Mouse (Mus musculus) mature B cell (primary cell): ENCODE measurements around the gene Serhl.
"Not testable (repeated sequence)": the region's sequence is repeated elsewhere in the genome, so short reads cannot be mapped to it uniquely, and the experiment has no call there.

Experiments
- in situ Hi-C: fragments of 300-500 bp; cut with MboI; formaldehyde crosslinking; loops from 2 replicates; pipeline ENCODE4 v1.14.3; 2019

Gene Serhl

DNA sequence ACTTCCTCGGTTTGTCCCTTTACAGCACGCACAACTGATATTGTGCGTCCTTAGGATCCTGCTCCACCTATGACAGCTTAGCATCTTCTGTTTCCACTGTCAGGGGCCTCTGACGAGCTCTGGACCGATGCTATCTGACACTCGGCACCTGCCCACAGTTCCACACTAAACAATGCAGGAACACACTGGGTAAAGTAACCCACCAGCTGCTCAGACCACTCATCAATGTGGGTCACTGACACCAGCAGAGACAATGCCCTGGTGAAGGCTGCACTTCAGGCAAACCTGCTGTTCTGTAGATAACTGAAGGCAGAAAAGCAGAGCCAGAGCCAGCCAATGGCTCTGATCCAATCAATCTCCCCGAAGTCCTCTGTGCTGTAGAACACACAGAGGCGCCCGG is 37.3 kb downstream of the Serhl start:
- in situ Hi-C loops, result no loop called here

DNA sequence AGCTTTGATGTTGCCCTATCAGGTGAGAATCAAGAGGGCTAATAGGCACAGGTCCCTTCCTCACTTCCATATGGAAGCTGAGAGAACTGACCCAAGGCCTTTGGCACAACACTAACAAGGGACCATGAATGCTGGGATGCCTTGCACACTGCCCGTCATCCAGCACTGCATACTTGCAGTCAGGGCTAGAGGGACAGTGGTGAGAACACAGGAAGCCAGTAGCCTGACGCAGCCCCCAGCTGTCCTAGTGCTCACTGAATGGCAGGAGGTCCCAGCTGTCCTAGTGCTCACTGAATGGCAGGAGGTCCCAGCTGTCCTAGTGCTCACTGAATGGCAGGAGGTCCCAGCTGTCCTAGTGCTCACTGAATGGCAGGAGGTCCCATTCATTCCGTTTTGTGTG is 37.7 kb downstream of the Serhl start:
- in situ Hi-C loops, result not testable (repeated sequence)

DNA sequence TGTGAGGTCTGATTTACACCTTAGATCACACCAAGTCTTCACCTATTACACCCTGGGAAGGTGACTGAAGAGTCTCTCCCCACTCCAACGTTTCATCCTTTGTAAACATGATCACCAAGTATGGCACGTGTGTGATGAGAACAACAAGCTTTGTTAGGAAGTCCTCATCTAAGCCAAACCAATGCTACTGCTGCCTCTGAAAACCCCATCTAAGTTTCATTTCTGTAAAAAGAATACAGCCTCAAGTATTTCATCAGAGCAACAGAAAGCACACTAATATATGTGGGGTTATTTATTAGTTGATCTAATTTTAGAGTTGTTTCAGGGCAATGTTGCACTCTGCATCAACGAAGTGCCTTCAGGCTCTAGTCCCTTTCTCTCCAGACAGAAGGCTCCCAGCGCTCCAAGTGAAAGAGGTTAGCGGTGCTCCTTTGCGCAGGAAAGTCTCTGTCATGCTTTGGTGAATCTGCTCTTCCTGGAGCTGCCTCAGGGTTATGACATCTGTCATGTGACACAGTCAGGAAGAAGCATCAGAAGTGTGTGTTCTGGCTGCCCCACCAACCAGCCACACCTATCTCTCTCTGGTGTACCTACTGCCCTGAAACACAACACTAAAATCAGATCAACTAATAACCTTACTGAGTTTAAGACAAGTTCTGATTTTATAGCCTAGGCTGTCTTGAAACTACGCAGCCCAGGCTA is 40.4 kb downstream of the Serhl start:
- in situ Hi-C loops, result no loop called here

DNA sequence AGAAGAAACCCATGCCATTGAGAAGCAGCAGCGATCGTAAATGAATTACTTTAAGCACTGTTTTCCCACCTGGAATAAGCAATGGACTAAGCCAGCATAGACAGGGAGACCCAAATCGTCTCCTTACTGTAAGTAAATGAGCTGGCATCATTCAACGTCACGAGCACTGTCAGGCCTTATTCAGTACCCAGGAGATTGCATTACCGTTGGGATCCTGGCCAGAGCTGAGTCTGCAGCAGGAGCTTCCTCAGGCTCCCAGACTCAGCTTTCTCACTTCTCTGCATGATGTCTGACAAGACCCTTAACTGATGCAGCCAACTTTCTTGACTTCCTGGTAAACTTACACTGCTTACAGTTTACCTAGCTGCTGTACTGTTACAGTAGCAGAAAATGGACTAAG is 45.4 kb downstream of the Serhl start:
- in situ Hi-C loops, result no loop called here

- in situ Hi-C loops, result no loop called here
Measured at GRCm38 (mm10) chr15:83135654-83136053, 46.3 kb downstream of the Serhl start.

- in situ Hi-C loops, result no loop called here
Measured at GRCm38 (mm10) chr15:83142861-83143260, 53.6 kb downstream of the Serhl start.

DNA sequence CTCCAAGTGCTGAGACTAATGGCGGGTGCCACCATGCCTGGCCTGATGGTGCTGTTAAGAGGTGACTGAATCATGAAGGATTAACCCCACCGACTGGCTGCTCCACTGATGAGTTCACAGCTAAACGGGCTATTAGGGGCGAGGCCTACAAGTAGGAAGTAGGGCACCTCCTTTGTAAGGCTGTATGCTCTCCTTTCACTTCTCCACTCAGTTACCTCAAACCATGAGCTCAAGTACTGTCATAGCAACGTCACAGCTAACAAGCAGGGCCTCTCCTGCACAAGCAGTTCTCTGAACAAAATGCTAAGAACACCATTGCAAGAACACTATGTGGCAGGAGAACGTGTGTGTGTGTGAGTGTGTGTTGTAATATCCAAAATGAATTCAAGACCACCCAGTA is 56.2 kb downstream of the Serhl start:
- in situ Hi-C loops, result no loop called here

DNA sequence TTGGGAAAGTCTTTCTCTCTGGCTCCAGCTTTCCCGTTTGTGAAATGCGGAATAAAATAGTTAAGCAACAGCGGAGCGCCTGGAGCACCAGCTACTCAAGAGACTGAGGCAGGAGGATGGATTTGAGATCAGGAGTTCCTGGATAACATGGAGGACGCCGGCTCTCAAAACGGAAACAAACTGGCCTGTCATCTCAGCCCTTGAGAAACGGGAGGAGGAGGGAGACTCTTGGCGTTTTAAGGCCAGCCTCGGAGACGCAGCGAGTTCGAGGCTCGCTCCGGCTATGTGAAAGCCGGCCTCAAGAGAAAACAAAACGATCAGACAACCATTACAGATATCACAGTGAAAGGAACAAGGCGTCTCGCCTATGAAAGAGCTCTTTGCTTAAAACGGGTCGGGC is 59.1 kb downstream of the Serhl start:
- in situ Hi-C loops, result no loop called here

- in situ Hi-C loops, result no loop called here
Measured at GRCm38 (mm10) chr15:83148801-83149195, 59.5 kb downstream of the Serhl start.

DNA sequence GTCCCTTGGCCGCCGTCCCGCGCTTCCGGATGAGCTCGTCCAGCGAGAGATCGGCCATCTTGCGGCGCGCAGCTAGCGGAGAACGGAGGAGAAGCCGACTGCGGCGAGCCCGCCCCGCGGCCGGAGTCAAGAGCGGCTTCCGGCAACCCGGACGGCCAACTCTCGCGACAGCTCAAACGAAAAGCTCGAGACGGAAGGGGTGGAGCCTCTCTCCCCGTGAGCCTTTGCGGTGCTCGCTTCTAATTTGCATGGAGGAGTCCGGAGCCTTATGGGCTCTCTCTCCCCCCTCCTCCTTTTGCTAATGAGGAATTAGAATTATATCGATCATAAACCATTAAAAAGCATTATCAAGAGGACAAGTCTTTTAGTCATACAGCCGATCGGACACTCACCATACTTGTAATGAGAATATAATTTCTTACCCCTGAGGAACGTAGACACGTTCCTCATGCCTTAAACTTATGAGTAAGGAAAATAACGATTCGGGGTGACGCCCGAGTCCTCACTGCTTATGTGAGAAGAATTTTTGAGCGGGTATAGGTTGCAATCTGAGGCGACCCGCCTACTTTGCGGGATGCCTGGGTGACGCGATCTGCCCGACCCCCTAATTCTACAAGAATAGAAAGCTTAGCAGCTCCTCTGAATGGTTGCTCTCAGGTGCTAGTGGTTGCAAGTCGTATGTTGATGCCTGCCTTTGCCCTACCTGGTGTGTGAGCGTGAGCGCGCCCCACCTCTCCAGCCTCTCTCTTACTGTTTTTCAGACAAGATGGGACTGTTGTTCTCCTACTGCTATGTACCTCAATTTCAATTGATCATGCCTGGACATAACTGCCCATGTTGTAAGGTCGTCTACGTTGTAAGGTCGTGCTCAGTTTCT is 60.1 kb downstream of the Serhl start, which contains the start of gene Poldip3:
TSS of gene Poldip3 (minus strand) at position 189 of the 877 bp plus-strand sequence.
- in situ Hi-C loops, result no loop called here

GRCm38 (mm10) chr15:83150073-83150442 is 60.8 kb downstream of the Serhl start:
- in situ Hi-C loops, result no loop called here

- in situ Hi-C loops, result no loop called here
Measured at GRCm38 (mm10) chr15:83150694-83151093, 61.4 kb downstream of the Serhl start.

DNA sequence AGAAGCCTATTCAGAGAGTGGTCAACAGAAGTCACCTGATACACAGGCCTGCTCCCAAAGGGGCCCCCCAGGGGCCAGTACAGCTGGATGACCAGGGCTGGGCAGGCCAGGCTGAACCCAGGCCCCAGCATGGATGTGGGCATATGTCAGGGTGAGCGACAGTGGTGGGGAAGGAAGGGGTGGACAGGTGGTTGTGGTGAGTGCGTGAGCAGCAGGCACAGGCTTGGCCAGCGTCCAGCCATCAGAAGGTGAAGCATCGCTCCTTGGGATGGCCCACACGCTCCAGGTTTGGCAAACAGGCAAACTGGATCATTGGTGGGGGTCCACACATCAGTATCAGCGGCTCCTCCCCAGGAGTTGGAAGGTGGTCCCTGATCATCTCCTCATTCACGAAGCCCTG is 65.0 kb downstream of the Serhl start:
- in situ Hi-C loops, result no loop called here

DNA sequence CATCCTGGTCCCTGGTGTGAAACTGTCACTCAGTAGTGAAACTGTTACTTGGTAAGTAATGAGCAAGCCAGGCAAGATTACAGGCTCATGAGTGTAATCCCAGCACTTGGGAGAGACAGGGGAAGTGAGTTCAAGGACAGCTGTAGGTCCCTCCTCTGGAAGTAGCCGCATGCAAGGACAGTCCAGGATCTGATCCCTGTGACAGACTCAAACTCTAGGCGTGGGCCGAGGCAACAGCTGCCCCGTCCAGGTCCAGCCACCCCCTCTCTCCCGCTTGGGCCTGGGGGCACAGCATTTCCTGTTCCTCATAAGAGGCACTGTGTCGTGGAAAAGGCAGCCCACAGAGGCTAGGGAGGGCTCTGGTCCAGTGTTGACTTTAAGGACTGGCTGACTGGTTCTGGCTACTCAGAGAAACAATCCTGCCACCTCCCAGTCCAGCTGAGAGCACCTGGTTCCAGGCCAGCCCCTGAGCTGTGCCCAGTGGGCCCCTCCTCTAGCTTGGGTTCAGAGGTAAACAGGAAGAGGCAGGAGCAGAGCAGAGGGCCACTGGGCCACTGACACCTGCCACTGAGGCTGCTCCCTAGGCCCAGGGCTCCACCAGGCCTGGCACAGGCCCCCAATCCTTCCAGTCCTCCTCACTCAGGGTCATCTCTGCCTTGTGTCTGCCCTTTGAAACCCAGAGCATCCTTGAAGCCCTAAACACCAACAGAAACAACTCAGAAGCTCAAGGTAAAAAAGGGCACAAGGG is 66.5 kb downstream of the Serhl start:
- in situ Hi-C loops, result no loop called here

DNA sequence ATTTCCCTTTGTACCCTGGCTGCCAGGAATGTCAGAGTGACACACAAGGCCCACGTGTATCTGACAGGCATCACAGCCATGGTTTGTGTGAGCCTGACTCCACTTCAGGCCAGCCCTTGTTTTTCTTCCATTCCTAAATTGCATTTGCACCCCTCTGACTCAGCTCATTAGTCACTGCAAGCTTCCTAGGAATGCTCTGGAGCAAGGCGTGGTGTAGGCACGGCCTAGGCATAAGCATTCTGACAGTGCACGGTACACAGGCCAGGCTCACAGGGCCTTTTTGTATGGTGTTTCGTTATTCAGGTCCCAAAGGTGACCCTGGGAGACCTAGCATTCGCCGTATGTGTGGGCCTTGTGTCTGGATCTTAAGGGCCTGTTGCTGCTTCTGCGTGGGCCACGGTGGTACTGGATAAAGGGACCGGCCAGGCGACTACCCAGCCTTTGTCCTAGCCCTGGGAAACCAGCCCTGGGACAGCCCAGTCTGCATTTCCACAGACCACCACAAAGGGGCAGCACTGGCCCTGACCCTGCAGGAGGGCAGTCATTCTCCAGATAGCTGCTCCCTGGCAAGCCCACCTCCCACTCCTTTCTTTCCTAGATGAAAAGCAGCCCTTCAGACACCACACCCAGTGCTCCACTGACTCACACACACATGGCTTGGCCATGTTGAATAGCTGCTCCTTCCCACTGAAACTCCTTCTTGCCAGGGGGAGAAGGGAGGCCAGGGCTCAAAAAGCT is 67.8 kb downstream of the Serhl start:
- in situ Hi-C loops, result no loop called here

DNA sequence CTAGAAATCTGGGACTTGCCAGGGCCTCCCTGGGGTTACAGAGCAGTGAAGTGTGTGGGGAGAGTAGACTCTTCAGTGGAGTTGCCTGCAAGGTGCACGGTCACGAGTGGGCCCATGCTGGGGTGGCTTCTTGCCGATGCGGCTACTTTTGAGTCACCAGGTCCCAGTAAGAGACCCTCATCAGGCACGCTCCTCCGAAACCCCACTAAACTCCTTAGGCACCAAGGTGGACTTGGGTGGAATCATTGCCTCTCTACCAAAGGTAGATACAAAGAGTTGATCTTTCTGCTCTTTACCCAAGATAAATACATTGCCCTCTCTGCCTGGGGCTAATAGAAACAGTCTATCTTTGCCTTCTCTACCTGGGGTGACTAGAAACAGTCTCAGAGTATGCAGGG is 68.4 kb downstream of the Serhl start:
- in situ Hi-C loops, result no loop called here

- in situ Hi-C loops, result no loop called here
Measured at GRCm38 (mm10) chr15:83158587-83159160, 69.4 kb downstream of the Serhl start.

DNA sequence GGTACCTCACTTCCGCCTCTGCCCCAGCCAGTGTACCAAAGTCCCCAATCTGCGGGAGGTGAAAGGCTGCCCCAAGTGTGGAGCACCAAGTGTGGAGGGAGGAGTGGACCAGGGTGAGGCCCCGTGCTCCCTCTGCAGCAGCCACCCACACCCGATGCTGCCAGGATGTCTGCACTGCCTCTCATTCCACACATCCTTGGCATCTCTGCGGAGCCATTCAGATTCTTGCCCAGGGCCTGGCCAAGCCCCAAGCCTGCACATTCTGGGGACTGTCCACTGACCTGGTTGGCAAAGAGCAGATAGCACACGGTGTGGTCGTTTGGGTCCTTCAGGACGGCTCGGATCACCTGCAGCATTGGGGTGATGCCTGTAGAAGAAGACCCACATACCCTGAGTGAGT is 70.5 kb downstream of the Serhl start:
- in situ Hi-C loops, result no loop called here

GRCm38 (mm10) chr15:83160561-83160960 is 71.3 kb downstream of the Serhl start:
- in situ Hi-C loops, result no loop called here

GRCm38 (mm10) chr15:83161062-83161748 is 71.9 kb downstream of the Serhl start:
- in situ Hi-C loops, result no loop called here

- in situ Hi-C loops, result no loop called here
Measured at GRCm38 (mm10) chr15:83162001-83162400, 72.7 kb downstream of the Serhl start.
